ENCODE assay signal across 9 mouse cellular contexts in genomic region chr13:43191741-43192192, GRCm38 (mm10). TPM values are rescaled to one million over a fixed set of nuclear protein-coding genes. Genes with fewer than 3 reads are reported as not detected.
DNase-seq lines count a peak whose midpoint lies in the region; ATAC-seq and TF ChIP-seq lines count a peak whose summit lies in the region.
"Had no signal": no experiment of that assay in that cellular context is flagged by ENCODE, and none has a peak within 500 bp of the region (broad histone marks: within the 10 kb centered on the region; RNA-seq: fewer than 3 reads in every experiment).

No protein-coding gene starts in this region.

- TF ChIP-seq POLR2A in MEL (IDR thresholded peaks at IDR 0.05; ENCODE audit: control insufficient read depth in 1 of 2, insufficient read depth in 1 of 2, low read depth in 1 of 2, low read length in 2 of 2, poor library complexity in 1 of 2) = no peak

- DNase-seq in CD4-positive helper T cell, adult 2 months (ENCODE audit: low read depth, low spot score) = peak; percentile 56
- DNase-seq in MEL (ENCODE audit: low read depth, low spot score) = peak; percentile 89
- peak; percentile 30 to 57 for DNase-seq in frontal cortex, postnatal 10 days (ENCODE audit: low spot score in 2 of 2)
- DNase-seq in lung, postnatal 4 days = peak; percentile 56 to 72
- DNase-seq in splenic B cell, adult 2 months (ENCODE audit: low read depth, low spot score) = peak; percentile 38
- no peak for DNase-seq in ovary, postnatal 36 days (ENCODE audit: low spot score)
- DNase-seq in layer of hippocampus, postnatal 10 days (ENCODE audit: low spot score in 2 of 2) = no peak

- no peaks in the 10 kb centered on the region for H3K79me2 ChIP-seq in MEL (ENCODE audit: control insufficient read depth, insufficient read depth, low read length, poor library complexity)

- no peaks in the 10 kb centered on the region for H3K27me3 ChIP-seq in MEL (ENCODE audit: control insufficient read depth in 1 of 2, insufficient read depth in 2 of 2, low read length in 2 of 2)
- no peaks in the 10 kb centered on the region for H3K27me3 ChIP-seq in intestine, embryonic 15.5 days (replicated peaks)
- H3K27me3 ChIP-seq in splenic B cell, adult 2 months (ENCODE audit: control insufficient read depth, insufficient read depth, low read length, poor library complexity, severe bottlenecking) = no peaks in the 10 kb centered on the region

- H3K4me2 ChIP-seq in intestine, embryonic 15.5 days (replicated peaks) = peak overlapping the region; percentile 52

- no peak for TF ChIP-seq RAD21 in MEL (IDR thresholded peaks at IDR 0.05; ENCODE audit: low read depth, low read length)

- peak; percentile 85 to 95 for TF ChIP-seq EP300 in MEL (IDR thresholded peaks at IDR 0.05; ENCODE audit: low read depth in 1 of 2, low read length in 2 of 2)

- H3K4me1 ChIP-seq in MEL (ENCODE audit: control insufficient read depth in 1 of 2, insufficient read depth in 2 of 2, low read length in 2 of 2) = peaks cover 9 to 37% of the 10 kb centered on the region in 2 experiments
- H3K4me1 ChIP-seq in intestine, embryonic 15.5 days (replicated peaks) = peaks cover 8% of the 10 kb centered on the region; the same call in 1 of the 2 replicates

- H3K27ac ChIP-seq in MEL (ENCODE audit: control insufficient read depth, low read depth, low read length) = peak overlapping the region; percentile 17; the same call in 1 of the 2 replicates
- no peak overlapping the region for H3K27ac ChIP-seq in intestine, embryonic 15.5 days

- H3K4me3 ChIP-seq in MEL (ENCODE audit: control insufficient read depth in 1 of 2, insufficient read depth in 1 of 2, low read depth in 2 of 2, low read length in 2 of 2) = no peak overlapping the region
- peak overlapping the region; percentile 3; the same call in 1 of the 2 replicates for H3K4me3 ChIP-seq in intestine, embryonic 15.5 days (replicated peaks)
- H3K4me3 ChIP-seq: erythroblast, embryonic 14.5 days had no signal

- H3K36me3 ChIP-seq in MEL (ENCODE audit: control insufficient read depth in 1 of 2, insufficient read depth in 2 of 2, low read length in 2 of 2) = peaks cover 0 to 30% of the 10 kb centered on the region in 2 experiments; a peak in 2 of 4 replicates
- no peaks in the 10 kb centered on the region for H3K36me3 ChIP-seq in intestine, embryonic 15.5 days
- no peaks in the 10 kb centered on the region for H3K36me3 ChIP-seq in splenic B cell, adult 2 months (ENCODE audit: control insufficient read depth, insufficient read depth, low read length, poor library complexity, severe bottlenecking)

- peak; percentile 59; the same call in 1 of the 2 replicates for ATAC-seq in intestine, embryonic 15.5 days

- H3K9ac ChIP-seq in MEL (ENCODE audit: control insufficient read depth, low read depth, low read length, poor library complexity, severe bottlenecking) = no peak overlapping the region
- H3K9ac ChIP-seq in intestine, embryonic 15.5 days = no peak overlapping the region

- H3K9me3 ChIP-seq in MEL (replicated peaks; ENCODE audit: insufficient read depth, low read length) = no peaks in the 10 kb centered on the region
- H3K9me3 ChIP-seq in intestine, embryonic 15.5 days = no peaks in the 10 kb centered on the region

- WGBS in intestine, embryonic 15.5 days = 3% methylated on average over 14 of the region's 14 CpGs

- no peak for TF ChIP-seq CTCF in MEL (IDR thresholded peaks at IDR 0.05 in 2 of 3, conservative IDR thresholded peaks at IDR 0.05 in 1 of 3; ENCODE audit: control insufficient read depth in 1 of 3, insufficient read depth in 1 of 3, low read depth in 2 of 3, low read length in 3 of 3, poor library complexity in 1 of 3, severe bottlenecking in 1 of 3)

TF ChIP-seq in MEL, 35 proteins besides CTCF, POLR2A, EP300 and RAD21:
- TF ChIP-seq ETS1 (IDR thresholded peaks at IDR 0.05; ENCODE audit: low read depth, low read length) = peak; percentile 94
- peak; percentile 90; the same call in 1 of the 2 replicates for TF ChIP-seq MEF2A (IDR thresholded peaks at IDR 0.05; ENCODE audit: extremely low read depth, insufficient replicate concordance, low read depth, low read length, poor library complexity, severe bottlenecking)
- no peak for TF ChIP-seq ZC3H11A (IDR thresholded peaks at IDR 0.05; ENCODE audit: low read depth, low read length)
- peak; percentile 96 for TF ChIP-seq GATA1 (IDR thresholded peaks at IDR 0.05; ENCODE audit: low read depth, low read length)
- TF ChIP-seq NRF1 (IDR thresholded peaks at IDR 0.05; ENCODE audit: insufficient read depth, low read depth, low read length, poor library complexity, severe bottlenecking) = 0 out of 2 replicates have a peak, but pooled peaks have one; percentile 18
- peak; percentile 97 for TF ChIP-seq BHLHE40 (IDR thresholded peaks at IDR 0.05; ENCODE audit: borderline replicate concordance, low read depth, low read length)
- peak; percentile 98 for TF ChIP-seq TAL1 (IDR thresholded peaks at IDR 0.05; ENCODE audit: low read length)
- no peak for TF ChIP-seq ZKSCAN1 (IDR thresholded peaks at IDR 0.05; ENCODE audit: low read depth, low read length)
- TF ChIP-seq RCOR1 (IDR thresholded peaks at IDR 0.05; ENCODE audit: low read depth, low read length) = peak; percentile 93
- 0 out of 2 replicates have a peak, but pooled peaks have one; percentile 22 for TF ChIP-seq TBP (IDR thresholded peaks at IDR 0.05; ENCODE audit: low read depth, low read length)
- peak; percentile 93 for TF ChIP-seq TCF12 (IDR thresholded peaks at IDR 0.05; ENCODE audit: low read depth, low read length)
- 0 out of 2 replicates have a peak, but pooled peaks have one; percentile 22 for TF ChIP-seq E2F4 (IDR thresholded peaks at IDR 0.05; ENCODE audit: borderline replicate concordance, low read depth, low read length)
- TF ChIP-seq MXI1 (IDR thresholded peaks at IDR 0.05; ENCODE audit: low read depth, low read length) = no peak; the same call in 1 of the 2 replicates
- no peak for TF ChIP-seq POLR2AphosphoS5 (IDR thresholded peaks at IDR 0.05; ENCODE audit: borderline replicate concordance, low read depth, low read length)
TF ChIP-seq in MEL: peak in this region for 10.

RNA-seq across cellular contexts. Expression of gene Tbc1d7, which starts 20.5 kb away (rescaled TPM):
- total RNA-seq in MEL (2012; rRNA removed) = 11.6 and 12.0 TPM in 2 replicates
- polyA plus RNA-seq in MEL (2012; ENCODE audit: insufficient read depth in 1 of 2, insufficient read length in 2 of 2, low read depth in 1 of 2, low replicate concordance in 2 of 2, missing spikeins in 1 of 2) = 10 to 100 TPM in 1 of 2 experiments, not detected in 1; 29.4 TPM
- 33.4 and 34.2 TPM in 2 replicates for polyA plus RNA-seq in intestine, embryonic 15.5 days (2015; fragmentation: Nextera tagmentation; extraction: Ambion mirVana)
- 10 to 100 TPM; 38.6 to 40.0 TPM for total RNA-seq in layer of hippocampus, postnatal 10 days (2021)

Comparison
In these comparisons a context has a peak if more than half of its experiments do, and no peak if none do; other contexts are left out.
1. DNase-seq: peak in CD4-positive helper T cell, adult 2 months (single experiment), MEL (single experiment), frontal cortex, postnatal 10 days (2 of 2), lung, postnatal 4 days (2 of 2) and splenic B cell, adult 2 months (single experiment); none in ovary, postnatal 36 days (single experiment) and layer of hippocampus, postnatal 10 days (0 of 2).